Mouse (Mus musculus) liver, adult 2 months (tissue): ENCODE results near the gene Rassf2.

ENCODE experiments used
- CTCF ChIP-seq: fragments of 200-500 bp; IDR thresholded peaks from 2 replicates; pipeline ENCODE4 v1.5.1; 2011; ENCODE audit warnings: low read depth, low read length, control low read depth
- POLR2A ChIP-seq: fragments of 200-500 bp; IDR thresholded peaks from 2 replicates; pipeline ENCODE4 v1.6.1; 2011; ENCODE audit warnings: low read length, control low read depth; ENCODE audit not compliant: insufficient read depth; ENCODE audit errors: extremely low read depth

GRCm38 (mm10) chr2:131954835-131955234 is 75.2 kb downstream of the Rassf2 start:
- TF ChIP-seq CTCF (no peak), POLR2A (no peak)
